Mouse (Mus musculus) embryonic facial prominence, embryonic 11.5 days (tissue): ENCODE data around the gene Zfp827. TPM values are rescaled to one million over a fixed set of nuclear protein-coding genes. Genes with fewer than 3 reads are reported as not detected.
"Not testable (repeated sequence)": the region's sequence is repeated elsewhere in the genome, so short reads cannot be mapped to it uniquely, and the experiment has no call there.

Source experiments
- ATAC-seq: fragments of 200-750 bp; cut with Nextera tagmentation; replicated peaks from 2 replicates; pipeline ENCODE4 v1.8.0; 2017; ENCODE audit warnings: low read depth; ENCODE audit not compliant: insufficient number of reproducible peaks, low FRiP score, low TSS enrichment
- DNase-seq: peaks from one replicate; pipeline ENCODE4 v3.0.0-alpha.2; 2015; ENCODE audit warnings: low spot score
- H3K27ac ChIP-seq: fragments of 300-500 bp; sonication (generic); replicated peaks from 2 replicates; pipeline ENCODE4 v1.5.1; 2014; ENCODE audit warnings: mild to moderate bottlenecking, low read depth, low read length, control low read depth
- H3K27me3 ChIP-seq: fragments of 300-500 bp; sonication (generic); 2 replicates; pipeline ENCODE4 v1.6.1; 2014; ENCODE audit warnings: mild to moderate bottlenecking, low read length, moderate library complexity, mixed read lengths; ENCODE audit not compliant: control insufficient read depth, insufficient read depth
- H3K36me3 ChIP-seq: fragments of 300-500 bp; sonication (generic); replicated peaks from 2 replicates; pipeline ENCODE4 v1.6.1; 2014; ENCODE audit warnings: low read depth, mild to moderate bottlenecking, low read length, moderate library complexity, mixed read lengths; ENCODE audit not compliant: control insufficient read depth, insufficient read depth
- H3K4me1 ChIP-seq: fragments of 300-500 bp; sonication (generic); 2 replicates; pipeline ENCODE4 v1.6.1; 2014; ENCODE audit warnings: low read length, mixed read lengths; ENCODE audit not compliant: control insufficient read depth, insufficient read depth
- H3K4me2 ChIP-seq: fragments of 300-500 bp; sonication (generic); 2 replicates; pipeline ENCODE4 v1.6.1; 2014; ENCODE audit warnings: low read depth, mild to moderate bottlenecking, control low read depth, low read length, moderate library complexity
- H3K4me3 ChIP-seq: fragments of 300-500 bp; sonication (generic); 2 replicates; pipeline ENCODE4 v1.5.1; 2014; ENCODE audit warnings: low read depth, low read length, control low read depth
- H3K9ac ChIP-seq: fragments of 300-500 bp; sonication (generic); replicated peaks from 2 replicates; pipeline ENCODE4 v1.6.1; 2014; ENCODE audit warnings: mild to moderate bottlenecking, control low read depth, low read length
- H3K9me3 ChIP-seq: fragments of 300-500 bp; sonication (generic); replicated peaks from 2 replicates; pipeline ENCODE4 v1.6.1; 2016; ENCODE audit warnings: mild to moderate bottlenecking, low read length, inconsistent platforms, mixed read lengths; ENCODE audit not compliant: control insufficient read depth
- WGBS: fragments of 180-500 bp; shearing (Covaris S2); extraction: QIAGEN DNeasy Blood & Tissue Kit; methylation state at CpG from one replicate; pipeline ENCODE4 v1.1.7; 2014; 5-methylcytosine and 5-hydroxymethylcytosine counted together
- polyA plus RNA-seq: library from polyadenylated mRNA; unstranded; fragments of >200 nt; fragmentation: Nextera tagmentation; extraction: Ambion mirVana; gene quantifications from 2 replicates; pipeline ENCODE4 v1.2.1, GENCODE M21; 2014

Gene Zfp827
- polyA plus RNA-seq, 1 experiment from 2014 or later, result 11.0 TPM

GRCm38 (mm10) chr8:79117711-79118110 is 89.5 kb downstream of the Zfp827 start:
- no peak overlapping the region for H3K4me3 ChIP-seq
- WGBS, result 90% methylated on average over 7 of the region's 7 CpGs
- H3K4me1 ChIP-seq, result no peaks in the 10 kb centered on the region
- H3K27ac ChIP-seq, result no peak overlapping the region
- no peaks in the 10 kb centered on the region for H3K9me3 ChIP-seq
- H3K9ac ChIP-seq, result no peak overlapping the region
- ATAC-seq, result no peak
- DNase-seq, result no peak
- no peaks in the 10 kb centered on the region for H3K27me3 ChIP-seq
- no peak overlapping the region for H3K4me2 ChIP-seq
- H3K36me3 ChIP-seq, result no peaks in the 10 kb centered on the region

DNA sequence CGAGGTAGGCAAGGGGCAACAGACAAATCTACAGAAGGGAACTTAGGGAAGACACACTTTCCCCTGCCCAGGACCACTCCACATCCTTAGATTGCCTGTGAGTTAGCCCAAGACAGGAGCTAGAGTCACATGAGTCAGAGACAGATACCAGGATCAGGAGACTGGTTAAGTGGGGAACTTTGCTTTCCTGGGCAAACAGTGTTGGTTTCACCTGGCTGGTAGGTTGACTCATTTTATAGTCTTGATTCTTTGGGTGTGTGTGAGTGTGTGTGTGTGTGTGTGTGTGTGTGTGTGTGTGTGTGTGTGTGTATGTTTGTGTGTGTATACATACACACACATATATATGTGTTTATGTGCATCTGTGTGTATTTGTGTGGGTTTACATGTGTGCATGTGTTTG is 93.4 kb downstream of the Zfp827 start:
- Histone ChIP-seq H3K4me3 (no peak overlapping the region), H3K4me1 (no peaks in the 10 kb centered on the region), H3K9me3 (no peaks in the 10 kb centered on the region), H3K36me3 (peaks cover 3% of the 10 kb centered on the region), H3K9ac (no peak overlapping the region), H3K27me3 (no peaks in the 10 kb centered on the region), H3K4me2 (no peak overlapping the region), H3K27ac (no peak overlapping the region)
- ATAC-seq (no peak), DNase-seq (no peak)
- 92% methylated on average over 1 of the region's 1 CpGs for WGBS

- no peak overlapping the region for H3K27ac ChIP-seq
- 84% methylated on average over 4 of the region's 4 CpGs for whole genome bisulfite sequencing
- DNase-seq, result no peak
- no peak overlapping the region for H3K4me2 ChIP-seq
- H3K36me3 ChIP-seq, result peaks cover 3% of the 10 kb centered on the region
- H3K9me3 ChIP-seq, result no peaks in the 10 kb centered on the region
- no peak overlapping the region for H3K9ac ChIP-seq
- H3K27me3 ChIP-seq, result no peaks in the 10 kb centered on the region
- no peaks in the 10 kb centered on the region for H3K4me1 ChIP-seq
- no peak overlapping the region for H3K4me3 ChIP-seq
- ATAC-seq, result no peak
These were observed 96.0 kb downstream of the Zfp827 start for GRCm38 (mm10) chr8:79124231-79124630.

DNA sequence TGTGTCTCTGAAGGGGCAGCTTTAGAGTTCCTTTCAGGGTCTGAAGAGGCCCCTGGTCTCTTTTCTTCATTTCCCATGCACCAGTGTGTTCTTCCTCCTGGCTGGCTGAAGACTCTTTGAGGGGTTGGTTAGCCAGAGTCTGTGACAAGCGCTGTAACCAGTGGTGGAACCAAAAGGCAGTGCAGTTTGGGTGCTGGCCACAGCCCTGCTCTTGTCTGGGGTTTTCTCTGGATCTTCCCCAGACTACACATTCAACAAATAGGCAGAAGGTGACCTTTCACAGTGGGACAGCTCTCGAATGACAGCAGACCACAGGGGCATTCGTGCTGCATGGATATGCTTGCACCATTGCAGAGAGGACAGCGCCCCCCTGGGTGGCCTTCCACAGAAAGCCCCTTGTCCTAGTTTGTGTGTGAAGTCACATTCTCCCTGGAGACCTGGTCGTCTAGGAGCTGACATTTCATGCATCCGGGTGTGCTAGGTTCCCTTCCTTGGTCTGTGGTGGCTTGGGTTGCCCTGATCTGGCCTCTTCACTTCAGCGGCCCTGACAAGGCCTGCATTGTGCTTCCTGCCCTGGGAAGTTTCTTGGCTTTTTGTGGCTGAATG is 99.1 kb downstream of the Zfp827 start:
- ATAC-seq (no peak), DNase-seq (no peak)
- Histone ChIP-seq H3K9ac (no peak overlapping the region), H3K4me3 (no peak overlapping the region), H3K27me3 (no peaks in the 10 kb centered on the region), H3K27ac (no peak overlapping the region), H3K4me2 (no peak overlapping the region), H3K36me3 (peaks cover 3% of the 10 kb centered on the region), H3K4me1 (no peaks in the 10 kb centered on the region), H3K9me3 (no peaks in the 10 kb centered on the region)
- WGBS, result 49% methylated on average over 7 of the region's 7 CpGs

DNA sequence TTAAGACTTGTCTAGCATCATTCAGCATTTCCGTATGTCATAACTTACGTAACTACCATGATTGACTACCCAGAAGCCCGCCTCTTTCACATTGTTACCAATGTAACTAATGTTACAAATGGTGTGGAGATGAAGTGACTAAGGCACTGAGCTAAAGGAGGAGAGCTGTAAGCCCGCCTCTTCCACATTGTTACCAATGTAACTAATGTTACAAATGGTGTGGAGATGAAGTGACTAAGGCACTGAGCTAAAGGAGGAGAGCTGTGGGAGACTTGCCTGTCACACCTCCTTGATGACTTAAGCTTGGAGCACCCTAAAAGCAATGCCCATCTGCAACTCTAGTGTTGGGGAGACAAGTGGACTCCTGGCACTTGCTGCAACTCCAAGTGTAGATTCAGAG is 100.3 kb downstream of the Zfp827 start:
- H3K4me2 ChIP-seq, H3K9me3 ChIP-seq, H3K27ac ChIP-seq, H3K4me1 ChIP-seq, DNase-seq, H3K27me3 ChIP-seq, H3K4me3 ChIP-seq, H3K36me3 ChIP-seq, H3K9ac ChIP-seq, ATAC-seq: not testable (repeated sequence)
- WGBS, result 94% methylated on average over 4 of the region's 4 CpGs

DNA sequence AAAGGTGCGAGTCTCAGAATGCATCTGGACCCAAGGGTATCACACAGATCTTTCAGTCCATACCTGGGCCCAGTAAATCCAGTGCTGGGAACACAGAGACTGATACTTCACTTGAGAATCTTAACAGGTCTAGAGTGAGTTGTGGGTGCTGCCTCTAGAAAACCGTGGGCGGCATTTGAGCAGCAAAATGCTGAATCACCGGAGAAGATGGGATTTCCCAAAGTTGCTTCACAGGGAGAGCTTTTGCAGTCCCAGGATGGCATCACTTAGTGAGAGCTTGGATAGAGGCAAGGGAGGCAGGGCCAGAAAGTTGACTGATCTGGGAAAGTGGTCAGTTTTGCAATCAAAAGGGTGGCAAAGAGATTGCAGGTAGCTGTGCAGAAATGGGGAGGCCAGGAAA is 111.4 kb downstream of the Zfp827 start:
- no peaks in the 10 kb centered on the region for H3K4me1 ChIP-seq
- no peak for DNase-seq
- no peak overlapping the region for H3K27ac ChIP-seq
- no peak overlapping the region for H3K4me2 ChIP-seq
- no peak for ATAC-seq
- H3K9ac ChIP-seq, result no peak overlapping the region
- no peaks in the 10 kb centered on the region for H3K27me3 ChIP-seq
- WGBS, result 94% methylated on average over 4 of the region's 4 CpGs
- H3K4me3 ChIP-seq, result no peak overlapping the region
- H3K9me3 ChIP-seq, result no peaks in the 10 kb centered on the region
- H3K36me3 ChIP-seq, result peaks cover 5% of the 10 kb centered on the region

GRCm38 (mm10) chr8:79140981-79141380 is 112.7 kb downstream of the Zfp827 start:
- no peaks in the 10 kb centered on the region for H3K9me3 ChIP-seq
- WGBS, result 92% methylated on average over 8 of the region's 8 CpGs
- no peaks in the 10 kb centered on the region for H3K4me1 ChIP-seq
- no peak overlapping the region for H3K4me2 ChIP-seq
- no peak overlapping the region for H3K4me3 ChIP-seq
- ATAC-seq (no peak), DNase-seq (no peak)
- H3K27ac ChIP-seq, result no peak overlapping the region
- peaks cover 5% of the 10 kb centered on the region for H3K36me3 ChIP-seq
- no peak overlapping the region for H3K9ac ChIP-seq
- H3K27me3 ChIP-seq, result no peaks in the 10 kb centered on the region

DNA sequence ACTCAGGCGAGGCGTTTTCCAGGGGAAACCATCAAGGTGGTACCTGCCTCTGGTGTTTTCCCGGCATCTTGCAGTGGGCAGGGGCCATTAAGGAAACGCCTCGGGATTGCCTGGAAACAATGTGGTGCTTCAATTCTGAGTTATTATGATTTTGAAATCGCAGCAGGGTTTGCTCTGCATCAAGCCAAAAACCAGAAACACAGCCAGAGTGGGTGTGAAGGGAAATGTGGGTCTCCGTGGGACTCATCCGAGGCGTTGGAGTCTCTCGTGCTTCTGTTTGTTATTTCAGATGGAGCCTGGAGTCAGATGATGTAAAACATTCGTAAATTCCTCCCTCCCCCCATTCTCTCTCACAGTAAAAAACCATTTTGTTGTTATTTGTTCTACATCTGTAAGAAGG is 113.4 kb downstream of the Zfp827 start:
- DNase-seq (no peak), ATAC-seq (no peak)
- H3K27me3 ChIP-seq, result no peaks in the 10 kb centered on the region
- whole genome bisulfite sequencing, result 80% methylated on average over 11 of the region's 11 CpGs
- no peak overlapping the region for H3K4me3 ChIP-seq
- H3K9ac ChIP-seq, result no peak overlapping the region
- H3K36me3 ChIP-seq, result peaks cover 5% of the 10 kb centered on the region
- H3K4me1 ChIP-seq, result no peaks in the 10 kb centered on the region
- H3K27ac ChIP-seq, result no peak overlapping the region
- H3K4me2 ChIP-seq, result no peak overlapping the region
- no peaks in the 10 kb centered on the region for H3K9me3 ChIP-seq
